Mouse (Mus musculus) E14TG2a.4 (cell line): ENCODE data around the gene Rtkn.

ENCODE experiments used
- CTCF ChIP-seq: conservative IDR thresholded peaks from 2 replicates; pipeline ENCODE4 v1.5.1; 2014; ENCODE audit warnings: low read length
- NANOG ChIP-seq: IDR thresholded peaks from 2 replicates; pipeline ENCODE4 v1.6.1; 2014; ENCODE audit warnings: borderline replicate concordance, low read length, mixed read lengths
- POU5F1 ChIP-seq: IDR thresholded peaks from 2 replicates; pipeline ENCODE4 v1.6.1; 2014; ENCODE audit warnings: low read length, borderline replicate concordance

DNA sequence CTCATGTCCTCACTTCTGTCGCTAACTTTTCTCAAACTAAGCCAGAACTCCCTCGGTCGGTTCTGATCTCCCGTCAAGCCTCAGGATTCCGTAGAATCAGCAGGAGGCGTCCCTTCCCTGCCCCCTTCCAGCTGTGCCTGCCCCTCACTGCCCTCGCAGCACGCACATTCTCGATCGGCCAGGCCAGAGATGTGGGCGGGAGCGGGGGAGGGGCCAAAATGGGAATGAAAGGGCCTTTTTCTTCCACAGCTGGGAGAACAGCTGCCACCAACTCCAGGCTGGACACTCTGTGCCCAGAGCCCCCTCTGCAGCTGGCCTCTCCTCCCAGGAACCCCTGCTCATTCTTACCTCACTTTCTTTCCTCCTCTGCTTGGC is 2.3 kb downstream of the Rtkn start:
- TF ChIP-seq CTCF, result no peak
- no peak for TF ChIP-seq NANOG
- no peak for TF ChIP-seq POU5F1
